Mouse (Mus musculus) ZHBTc4 (cell line): ENCODE measurements at regions not wholly inside any gene's neighbourhood (a gene's known extent, or its start where the extent isn't known, plus 50 kb on each side); places are given as distances from the start of the nearest gene placed in this dataset.

ENCODE experiments used
- DNase-seq: peaks from one replicate; pipeline ENCODE4 v3.0.0-alpha.2; 2011; ENCODE audit warnings: low read depth, low spot score

- no peak for DNase-seq
These were observed 92.1 kb upstream of the Ins2 start for GRCm38 (mm10) chr7:142835319-142835718.

GRCm38 (mm10) chr7:142830969-142831673 is 87.9 kb upstream of the Ins2 start:
- no peak for DNase-seq

- DNase-seq = peak; percentile 48
These were observed 67.5 kb upstream of the Ins2 start for GRCm38 (mm10) chr7:142810711-142811110.

- DNase-seq = peak; percentile 59
These were observed 56.2 kb upstream of the Ins2 start for GRCm38 (mm10) chr7:142799424-142799823.

GRCm38 (mm10) chr7:142794481-142794880 is 51.3 kb upstream of the Ins2 start:
- no peak for DNase-seq
